Mouse (Mus musculus) neural tube, embryonic 10.5 days (tissue): ENCODE measurements around the gene Nprl3.

Experiments used
- DNase-seq: peaks from one replicate; pipeline ENCODE4 v3.0.0-alpha.2; 2017; ENCODE audit warnings: low spot score; ENCODE audit errors: extremely low spot score

The Nprl3 gene

GRCm38 (mm10) chr11:32245614-32246013, 21.9 kb downstream of the Nprl3 start:
- DNase-seq: no peak

- no peak for DNase-seq
These were observed 22.9 kb downstream of the Nprl3 start for GRCm38 (mm10) chr11:32244617-32245016.

GRCm38 (mm10) chr11:32244064-32244463, 23.4 kb downstream of the Nprl3 start:
- no peak for DNase-seq

GRCm38 (mm10) chr11:32243205-32243955, 24.1 kb downstream of the Nprl3 start:
- no peak for DNase-seq

GRCm38 (mm10) chr11:32242209-32242608, 25.3 kb downstream of the Nprl3 start:
- DNase-seq: no peak

GRCm38 (mm10) chr11:32241391-32241790, 26.1 kb downstream of the Nprl3 start:
- no peak for DNase-seq

GRCm38 (mm10) chr11:32238093-32238860, 29.2 kb downstream of the Nprl3 start:
- DNase-seq: peak; percentile 71

GRCm38 (mm10) chr11:32237411-32237795, 30.1 kb downstream of the Nprl3 start:
- DNase-seq: no peak

- peak; percentile 52 for DNase-seq
These were observed 30.6 kb downstream of the Nprl3 start for GRCm38 (mm10) chr11:32236712-32237410.

- no peak for DNase-seq
These were observed 31.4 kb downstream of the Nprl3 start for GRCm38 (mm10) chr11:32236132-32236531.

GRCm38 (mm10) chr11:32235646-32236045, 31.9 kb downstream of the Nprl3 start:
- no peak for DNase-seq

- no peak for DNase-seq
These were observed 32.6 kb downstream of the Nprl3 start for GRCm38 (mm10) chr11:32234816-32235485.

- no peak for DNase-seq
These were observed 33.6 kb downstream of the Nprl3 start for GRCm38 (mm10) chr11:32233895-32234294.

GRCm38 (mm10) chr11:32232848-32233247, 34.7 kb downstream of the Nprl3 start:
- no peak for DNase-seq

- no peak for DNase-seq
These were observed 36.4 kb downstream of the Nprl3 start for GRCm38 (mm10) chr11:32231125-32231524.

GRCm38 (mm10) chr11:32230220-32230619, 37.3 kb downstream of the Nprl3 start:
- DNase-seq: no peak

GRCm38 (mm10) chr11:32228292-32228845, 39.1 kb downstream of the Nprl3 start:
- DNase-seq: no peak

- DNase-seq: no peak
These were observed 40.0 kb downstream of the Nprl3 start for GRCm38 (mm10) chr11:32227555-32227954.

- DNase-seq: no peak
These were observed 40.5 kb downstream of the Nprl3 start for GRCm38 (mm10) chr11:32227041-32227440.

GRCm38 (mm10) chr11:32226124-32226871, 41.2 kb downstream of the Nprl3 start, which contains the start of gene Mpg:
Gene Mpg (plus strand): TSS chr11:32226505.
- peak; percentile 87 for DNase-seq
